Mouse (Mus musculus) spleen, adult 2 months (tissue): Measurements from ENCODE around the gene Slc5a11. TPM values are rescaled to one million over a fixed set of nuclear protein-coding genes. Genes with fewer than 3 reads are reported as not detected.

Experiments used
- DNase-seq, 2 experiments: peaks; one replicate each; pipeline versions ENCODE4 v3.0.0 to v3.0.0-alpha.2; 2012 to 2021; ENCODE audit warnings: low spot score in 2 of 2, low read depth in 1 of 2
- H3K27ac ChIP-seq: fragments of 200-500 bp; 2 replicates; pipeline ENCODE4 v1.5.1; 2012; ENCODE audit warnings: low read length, inconsistent platforms; ENCODE audit not compliant: insufficient read depth
- H3K27me3 ChIP-seq: fragments of 200-500 bp; 2 replicates; pipeline ENCODE4 v1.6.1; 2012; ENCODE audit warnings: mild to moderate bottlenecking, moderate library complexity, low read length, inconsistent platforms; ENCODE audit not compliant: control insufficient read depth, insufficient read depth
- H3K36me3 ChIP-seq: fragments of 200-500 bp; 2 replicates; pipeline ENCODE4 v1.6.1; 2012; ENCODE audit warnings: mild to moderate bottlenecking, low read length, inconsistent platforms; ENCODE audit not compliant: control insufficient read depth, insufficient read depth
- H3K4me1 ChIP-seq: fragments of 200-500 bp; 2 replicates; pipeline ENCODE4 v1.6.1; 2011; ENCODE audit warnings: inconsistent platforms; ENCODE audit not compliant: control insufficient read depth, insufficient read depth, insufficient read length
- H3K4me3 ChIP-seq: fragments of 200-500 bp; 2 replicates; pipeline ENCODE4 v1.5.1; 2011; ENCODE audit warnings: mild to moderate bottlenecking, inconsistent platforms; ENCODE audit not compliant: insufficient read depth, insufficient read length; ENCODE audit errors: extremely low read depth
- CTCF ChIP-seq: fragments of 200-500 bp; IDR thresholded peaks from 2 replicates; pipeline ENCODE4 v1.5.1; 2011; ENCODE audit warnings: mild to moderate bottlenecking, inconsistent platforms; ENCODE audit not compliant: insufficient read depth, insufficient read length, insufficient replicate concordance; ENCODE audit errors: extremely low read depth
- POLR2A ChIP-seq: fragments of 200-500 bp; IDR thresholded peaks from 2 replicates; pipeline ENCODE4 v1.6.1; 2011; ENCODE audit warnings: low read depth, low read length, inconsistent platforms
- WGBS: fragments of 180-500 bp; shearing (Covaris S2); methylation state at CpG from one replicate; pipeline ENCODE4 v1.1.7; 2018; 5-methylcytosine and 5-hydroxymethylcytosine counted together
- polyA plus RNA-seq: library from polyadenylated mRNA; depleted of rRNA; stranded (reverse); fragments of >200 nt; gene quantifications from 2 replicates; pipeline ENCODE4 v1.2.3, GENCODE M21; 2012

Gene Slc5a11
- polyA plus RNA-seq, 1 experiment, result 5.0 TPM

DNA sequence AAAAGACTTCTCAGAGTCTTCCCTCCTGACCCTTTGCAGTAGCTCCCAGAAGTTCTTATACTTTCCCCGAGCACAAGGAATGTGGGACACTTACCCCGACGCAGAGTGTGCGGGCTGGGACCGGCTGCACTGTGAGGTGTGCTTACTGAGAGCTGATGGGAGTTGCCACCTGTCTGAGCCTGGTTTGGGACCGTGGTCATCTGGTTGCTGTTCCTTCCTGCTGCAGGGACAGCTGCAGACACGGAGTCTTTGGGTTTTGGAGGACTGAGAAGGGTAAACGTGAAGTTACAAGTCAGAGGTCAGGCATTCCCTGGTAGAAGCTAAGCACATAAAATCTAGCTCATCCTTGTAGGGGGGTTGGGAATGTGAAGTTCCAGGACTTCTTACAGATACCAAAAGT lies 77.4 kb downstream of the Slc5a11 start:
- no peak for DNase-seq
- H3K36me3 ChIP-seq, result peaks cover 73% of the 10 kb centered on the region
- no peak for TF ChIP-seq CTCF
- no peak for TF ChIP-seq POLR2A

DNA sequence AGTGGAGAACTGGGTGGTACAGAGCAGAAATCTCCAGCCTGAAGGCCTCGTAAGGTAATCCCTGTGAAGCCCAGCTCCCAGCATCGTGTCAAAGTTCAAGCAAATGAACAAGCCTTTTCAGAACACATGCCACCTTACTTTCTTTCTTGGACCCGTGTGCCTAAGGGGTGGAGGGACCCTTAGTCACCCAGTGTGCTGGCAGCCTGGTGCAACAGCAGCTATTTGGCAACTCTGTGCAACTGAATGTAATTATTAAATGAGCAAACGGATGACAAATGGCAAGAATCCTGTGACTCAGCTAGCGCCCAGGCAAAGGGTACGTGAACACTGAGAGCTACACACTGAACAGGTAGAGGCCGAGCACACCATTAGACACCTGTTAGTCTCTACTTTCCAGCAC lies 79.3 kb downstream of the Slc5a11 start:
- no peak for DNase-seq
- H3K27ac ChIP-seq, result no peak overlapping the region
- TF ChIP-seq CTCF, result no peak
- TF ChIP-seq POLR2A, result no peak
- 94% methylated on average over 7 of the region's 7 CpGs for WGBS
- H3K4me3 ChIP-seq, result no peak overlapping the region
- peaks cover 73% of the 10 kb centered on the region for H3K36me3 ChIP-seq
- H3K4me1 ChIP-seq, result no peaks in the 10 kb centered on the region
- H3K27me3 ChIP-seq, result no peaks in the 10 kb centered on the region

More for the DNA sequence above, 77.4 kb downstream of the Slc5a11 start:
- Histone ChIP-seq H3K27ac (no peak overlapping the region), H3K27me3 (no peaks in the 10 kb centered on the region), H3K4me3 (no peak overlapping the region), H3K4me1 (no peaks in the 10 kb centered on the region)
- WGBS, result 91% methylated on average over 8 of the region's 8 CpGs

DNA sequence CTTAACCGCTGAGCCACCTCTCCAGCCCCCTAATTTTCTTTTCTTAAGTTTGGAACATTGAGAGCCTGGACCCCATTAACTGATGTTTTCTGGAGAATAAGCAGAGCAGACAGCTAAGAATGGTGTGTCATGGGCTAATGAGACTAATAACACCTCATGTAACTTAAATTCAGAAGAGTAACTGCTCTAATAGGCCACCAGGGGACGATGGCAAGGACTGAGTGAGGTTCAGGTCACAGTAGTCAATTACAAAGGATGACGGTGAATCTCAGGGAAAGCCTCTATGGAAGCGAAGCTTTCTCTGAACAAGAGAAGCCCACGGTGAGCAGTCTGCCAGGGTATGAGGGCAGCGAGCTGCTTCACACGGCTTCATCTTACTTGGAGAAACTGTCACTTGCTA lies 80.8 kb downstream of the Slc5a11 start:
- H3K27me3 ChIP-seq, result no peaks in the 10 kb centered on the region
- DNase-seq, result no peak
- 93% methylated on average over 7 of the region's 7 CpGs for WGBS
- peaks cover 72% of the 10 kb centered on the region for H3K36me3 ChIP-seq
- no peak overlapping the region for H3K27ac ChIP-seq
- H3K4me3 ChIP-seq, result no peak overlapping the region
- TF ChIP-seq POLR2A, result no peak
- TF ChIP-seq CTCF, result no peak
- no peaks in the 10 kb centered on the region for H3K4me1 ChIP-seq

DNA sequence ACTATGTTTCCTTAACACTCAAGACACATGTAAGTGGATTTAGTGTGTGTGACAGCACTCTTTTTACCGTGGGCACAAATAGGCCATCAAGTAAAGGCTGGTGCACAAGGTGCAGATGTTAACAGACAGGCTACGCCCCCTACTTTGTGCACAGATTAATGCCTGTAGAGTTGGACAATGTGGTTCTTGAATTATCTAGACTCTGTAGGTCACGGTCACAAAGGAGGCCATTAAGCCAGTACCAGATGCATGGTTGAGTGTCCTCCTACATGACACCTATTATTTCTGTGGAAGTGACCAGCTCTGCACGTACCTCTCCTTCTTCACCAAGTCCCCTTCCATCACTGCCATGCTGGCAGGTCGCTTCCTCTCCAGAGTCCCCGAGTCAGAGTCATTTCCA lies 81.5 kb downstream of the Slc5a11 start:
- no peak for DNase-seq
- Histone ChIP-seq H3K4me1 (no peaks in the 10 kb centered on the region), H3K27ac (no peak overlapping the region), H3K4me3 (no peak overlapping the region), H3K36me3 (peaks cover 72% of the 10 kb centered on the region), H3K27me3 (no peaks in the 10 kb centered on the region)
- 91% methylated on average over 6 of the region's 6 CpGs for WGBS
- TF ChIP-seq POLR2A (no peak), CTCF (no peak)

DNA sequence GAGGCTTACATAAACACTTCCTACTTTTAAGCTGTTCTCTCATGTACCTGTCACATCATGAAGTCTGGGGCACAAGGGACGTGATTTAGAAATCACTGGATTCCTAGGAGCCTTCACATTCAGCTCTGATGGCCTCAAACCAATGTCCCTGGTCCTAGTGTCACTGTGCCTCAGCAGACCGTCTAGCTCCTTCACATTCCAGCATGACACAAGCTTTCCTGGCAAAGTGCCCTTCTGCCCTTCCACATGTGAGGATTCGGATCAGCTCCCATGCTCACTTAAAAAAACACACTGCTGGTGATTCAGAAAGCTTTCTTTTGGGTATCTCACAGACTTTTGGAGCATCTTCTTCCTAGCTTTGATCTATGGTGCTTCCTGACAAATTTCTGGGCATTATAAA lies 83.6 kb downstream of the Slc5a11 start:
- no peak for DNase-seq
- WGBS, result 83% methylated on average over 3 of the region's 3 CpGs
- no peak overlapping the region for H3K27ac ChIP-seq
- H3K4me1 ChIP-seq, result no peaks in the 10 kb centered on the region
- no peak overlapping the region for H3K4me3 ChIP-seq
- H3K27me3 ChIP-seq, result no peaks in the 10 kb centered on the region
- no peak for TF ChIP-seq CTCF
- TF ChIP-seq POLR2A, result no peak
- H3K36me3 ChIP-seq, result peaks cover 59% of the 10 kb centered on the region

DNA sequence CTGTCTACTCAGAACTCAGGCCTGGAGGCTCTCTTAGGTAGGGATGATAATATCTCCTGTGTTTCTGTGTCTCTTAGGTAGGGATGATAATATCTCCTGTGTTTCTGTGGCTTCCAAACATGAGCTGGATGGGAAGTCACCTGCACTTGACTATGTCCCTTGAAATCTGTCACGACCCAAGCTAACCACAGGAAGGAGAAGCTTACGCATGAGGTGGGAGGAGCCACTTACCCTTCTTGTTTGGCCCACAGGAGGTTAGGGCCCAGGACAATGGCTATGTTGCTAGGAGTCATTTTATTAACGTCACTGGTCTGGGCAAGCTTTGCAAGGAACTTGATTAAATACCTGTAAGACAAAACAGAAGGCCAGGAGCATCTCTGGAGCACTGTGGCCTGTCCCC lies 85.7 kb downstream of the Slc5a11 start:
- H3K27me3 ChIP-seq, result no peaks in the 10 kb centered on the region
- DNase-seq, result no peak
- no peak overlapping the region for H3K4me3 ChIP-seq
- peaks cover 59% of the 10 kb centered on the region for H3K36me3 ChIP-seq
- H3K4me1 ChIP-seq, result no peaks in the 10 kb centered on the region
- no peak overlapping the region for H3K27ac ChIP-seq
- 51% methylated on average over 3 of the region's 3 CpGs for WGBS
- TF ChIP-seq CTCF, result no peak

DNA sequence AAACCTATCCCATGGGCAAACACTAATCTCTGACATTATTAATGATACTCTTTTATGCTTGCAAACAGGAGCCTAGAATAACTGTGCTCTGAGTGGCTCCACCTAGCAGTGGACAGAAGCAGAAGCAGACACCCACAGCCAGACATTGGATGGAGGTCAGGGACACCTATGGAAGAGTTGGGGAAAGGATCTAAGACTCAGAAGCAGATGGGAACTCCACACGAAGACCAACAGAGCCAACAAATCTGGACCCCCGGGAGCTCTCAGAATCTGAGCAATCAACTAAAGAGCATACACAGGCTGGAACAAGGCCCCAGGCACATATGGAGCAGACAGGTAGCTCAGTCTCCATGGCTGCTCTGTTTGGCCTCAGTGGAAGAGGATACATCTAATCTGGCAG lies 90.8 kb downstream of the Slc5a11 start:
- Histone ChIP-seq H3K27ac (no peak overlapping the region), H3K4me1 (no peaks in the 10 kb centered on the region), H3K36me3 (peaks cover 59% of the 10 kb centered on the region), H3K27me3 (no peaks in the 10 kb centered on the region), H3K4me3 (no peak overlapping the region)
- DNase-seq, result no peak
- 90% methylated on average over 2 of the region's 2 CpGs for WGBS
- no peak for TF ChIP-seq CTCF
- TF ChIP-seq POLR2A, result no peak

DNA sequence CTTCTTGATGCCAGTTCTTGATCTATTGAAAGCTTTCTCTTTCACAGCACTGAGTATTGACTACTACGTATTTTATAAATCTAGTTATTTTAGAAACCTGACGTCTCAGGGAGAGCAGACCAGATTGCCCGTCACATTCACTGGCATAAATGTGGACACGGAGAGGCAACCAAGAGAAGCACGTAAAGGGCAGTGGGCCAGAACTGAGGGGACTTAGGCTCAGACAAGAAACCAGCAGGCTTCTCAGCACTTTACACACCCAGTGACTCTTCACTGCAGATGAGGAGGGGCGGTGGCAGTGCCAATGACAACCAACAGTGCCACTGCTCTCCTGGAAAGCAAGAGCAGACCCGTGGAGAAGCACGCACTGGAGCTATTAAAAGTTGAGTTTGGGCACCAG lies 92.7 kb downstream of the Slc5a11 start:
- Histone ChIP-seq H3K4me1 (no peaks in the 10 kb centered on the region), H3K4me3 (no peak overlapping the region), H3K36me3 (peaks cover 71% of the 10 kb centered on the region), H3K27ac (no peak overlapping the region), H3K27me3 (no peaks in the 10 kb centered on the region)
- TF ChIP-seq POLR2A, result no peak
- no peak for TF ChIP-seq CTCF
- WGBS, result 97% methylated on average over 8 of the region's 8 CpGs
- no peak for DNase-seq
